Mouse (Mus musculus): ENCODE measurements around the gene Prkce. TPM values are rescaled to one million over a fixed set of nuclear protein-coding genes. Genes with fewer than 3 reads are reported as not detected.

Prkce gene
- polyA plus RNA-seq, 1 experiment from 2014 or later = 6.3 TPM

DNA sequence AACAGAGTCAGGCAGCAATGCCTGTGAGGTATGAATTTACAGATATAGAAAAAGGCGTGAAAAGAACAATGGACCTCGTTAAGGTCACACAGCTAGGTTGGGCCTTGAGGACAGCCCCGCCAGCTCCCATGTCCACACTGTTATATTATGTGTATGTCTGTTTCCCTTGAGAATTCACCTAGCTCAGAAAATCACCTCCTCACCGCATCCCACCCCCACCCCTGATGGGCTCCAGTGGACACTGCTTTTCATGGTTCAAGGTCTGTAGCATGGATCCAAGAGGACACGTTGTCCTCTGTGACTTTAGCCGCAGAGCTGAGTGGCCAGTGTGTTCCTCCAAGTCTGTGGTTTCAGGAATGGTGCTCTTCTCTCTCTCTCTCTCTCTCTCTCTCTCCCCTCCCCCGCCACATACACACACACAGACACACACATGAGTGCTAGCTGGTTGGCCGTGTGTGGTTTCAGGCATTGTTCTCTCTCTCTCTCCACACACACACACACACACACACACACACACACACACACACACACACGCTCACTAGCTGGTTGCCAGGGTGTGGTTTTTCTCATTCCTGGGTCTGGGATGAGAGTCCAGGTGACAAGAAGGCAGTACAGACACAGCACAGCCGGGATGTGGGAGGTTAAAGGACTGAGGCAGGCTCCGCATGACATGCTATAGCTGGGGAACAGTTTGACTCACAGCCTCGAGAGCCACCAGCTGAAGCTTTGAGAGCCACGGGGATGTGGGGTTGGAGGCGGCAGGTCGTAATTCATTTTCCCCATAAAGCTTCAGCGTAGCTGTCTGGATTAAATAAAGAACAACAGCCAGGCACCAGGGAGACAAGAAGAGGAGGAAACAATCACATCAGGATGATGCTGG lies 162.7 kb downstream of the Prkce start:
- no peak overlapping the region for H3K4me2 ChIP-seq
- no peaks in the 10 kb centered on the region for H3K27me3 ChIP-seq (replicated peaks)
- no peaks in the 10 kb centered on the region for H3K36me3 ChIP-seq
- no peak overlapping the region for H3K4me3 ChIP-seq (replicated peaks)
- ATAC-seq (ENCODE audit: insufficient read depth, low FRiP score, low read depth) = 0 out of 2 replicates have a peak, but pooled peaks have one; percentile 6
- WGBS = 51% methylated on average over 16 of the region's 16 CpGs
- H3K9ac ChIP-seq = no peak overlapping the region
- H3K9me3 ChIP-seq = no peaks in the 10 kb centered on the region
- peak overlapping the region; percentile 26; the same call in 1 of the 2 replicates for H3K27ac ChIP-seq
- peaks cover 22% of the 10 kb centered on the region for H3K4me1 ChIP-seq

DNA sequence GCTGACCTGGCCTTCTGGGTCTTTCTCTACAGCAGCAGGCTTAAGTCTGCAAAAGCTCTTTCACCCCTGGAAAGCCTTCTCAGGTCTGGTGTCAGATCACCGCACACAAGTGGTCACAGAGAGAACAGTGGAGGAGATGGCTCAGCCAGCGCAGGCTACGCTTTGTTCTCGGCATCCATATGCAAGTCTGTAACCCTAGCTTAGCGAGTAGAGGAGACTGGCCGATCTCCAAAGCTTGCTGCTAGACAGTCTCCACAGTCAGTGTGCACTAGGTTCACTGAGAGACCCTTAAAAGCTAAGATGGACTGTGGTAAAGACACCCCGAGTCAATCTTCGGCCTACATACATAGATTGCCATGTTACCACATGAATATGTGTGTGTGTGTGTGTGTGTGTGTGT lies 164.2 kb downstream of the Prkce start:
- no peaks in the 10 kb centered on the region for H3K27me3 ChIP-seq (replicated peaks)
- H3K4me1 ChIP-seq = peaks cover 22% of the 10 kb centered on the region
- H3K36me3 ChIP-seq = no peaks in the 10 kb centered on the region
- H3K9ac ChIP-seq = no peak overlapping the region
- H3K4me2 ChIP-seq = no peak overlapping the region
- WGBS = 77% methylated on average over 8 of the region's 8 CpGs
- no peak for ATAC-seq (ENCODE audit: insufficient read depth, low FRiP score, low read depth)
- no peaks in the 10 kb centered on the region for H3K9me3 ChIP-seq
- H3K4me3 ChIP-seq (replicated peaks) = no peak overlapping the region
- 0 out of 2 replicates have a peak overlapping the region, but pooled peaks have one; percentile 5 for H3K27ac ChIP-seq

DNA sequence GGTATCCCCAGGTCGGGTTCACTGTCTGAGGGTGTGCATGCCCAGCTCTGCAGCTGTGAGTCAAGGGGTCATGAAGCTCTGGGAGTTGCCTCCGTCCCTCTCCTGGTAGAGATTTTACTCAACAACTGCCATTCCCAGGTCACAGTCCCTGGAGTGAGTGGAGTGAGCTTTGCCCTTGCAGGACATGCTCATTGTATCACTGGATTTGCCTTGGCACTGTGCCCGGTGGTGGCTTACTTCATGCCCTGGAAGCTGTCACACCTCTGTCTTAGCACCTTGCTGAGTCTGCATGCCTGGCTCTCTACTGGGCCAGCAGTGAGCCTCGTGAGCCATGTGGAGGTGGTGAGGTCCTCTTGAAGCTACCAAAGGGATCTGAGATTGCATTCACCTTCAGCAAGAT lies 167.4 kb downstream of the Prkce start:
- WGBS = 76% methylated on average over 4 of the region's 4 CpGs
- H3K4me3 ChIP-seq (replicated peaks) = no peak overlapping the region
- peaks cover 8% of the 10 kb centered on the region for H3K4me1 ChIP-seq
- no peak; the same call in 1 of the 2 replicates for ATAC-seq (ENCODE audit: insufficient read depth, low FRiP score, low read depth)
- no peak overlapping the region for H3K9ac ChIP-seq
- H3K27ac ChIP-seq = no peak overlapping the region
- H3K9me3 ChIP-seq = no peaks in the 10 kb centered on the region
- H3K4me2 ChIP-seq = no peak overlapping the region
- no peaks in the 10 kb centered on the region for H3K27me3 ChIP-seq (replicated peaks)
- no peaks in the 10 kb centered on the region for H3K36me3 ChIP-seq

DNA sequence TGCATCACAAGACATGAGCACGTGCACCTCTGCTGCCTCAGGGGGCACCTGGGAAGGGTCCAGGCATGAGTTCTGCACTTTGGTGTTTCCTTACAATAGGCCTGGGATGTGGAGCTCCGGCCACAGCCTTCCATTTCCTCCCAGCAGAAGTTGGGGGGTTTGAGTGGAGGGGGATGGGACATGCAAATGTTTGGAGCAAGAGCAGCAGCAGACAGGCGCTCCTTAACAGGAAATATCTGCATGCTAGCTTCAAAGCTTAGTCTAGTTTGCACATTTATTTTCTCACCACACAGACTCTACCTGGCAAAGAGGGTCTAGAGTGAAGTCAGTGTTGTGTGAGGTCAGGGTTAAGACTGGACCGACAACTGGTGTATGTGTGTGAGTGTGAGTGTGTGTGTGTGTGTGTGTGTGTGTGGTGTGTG lies 169.1 kb downstream of the Prkce start:
- H3K27me3 ChIP-seq (replicated peaks) = no peaks in the 10 kb centered on the region
- H3K4me1 ChIP-seq = no peaks in the 10 kb centered on the region
- ATAC-seq (ENCODE audit: insufficient read depth, low FRiP score, low read depth) = no peak; the same call in 1 of the 2 replicates
- no peaks in the 10 kb centered on the region for H3K9me3 ChIP-seq
- no peaks in the 10 kb centered on the region for H3K36me3 ChIP-seq
- H3K9ac ChIP-seq = no peak overlapping the region
- H3K4me3 ChIP-seq (replicated peaks) = no peak overlapping the region
- H3K27ac ChIP-seq = peak overlapping the region; percentile 16; the same call in 1 of the 2 replicates
- H3K4me2 ChIP-seq = no peak overlapping the region
- WGBS = 41% methylated on average over 4 of the region's 4 CpGs

DNA sequence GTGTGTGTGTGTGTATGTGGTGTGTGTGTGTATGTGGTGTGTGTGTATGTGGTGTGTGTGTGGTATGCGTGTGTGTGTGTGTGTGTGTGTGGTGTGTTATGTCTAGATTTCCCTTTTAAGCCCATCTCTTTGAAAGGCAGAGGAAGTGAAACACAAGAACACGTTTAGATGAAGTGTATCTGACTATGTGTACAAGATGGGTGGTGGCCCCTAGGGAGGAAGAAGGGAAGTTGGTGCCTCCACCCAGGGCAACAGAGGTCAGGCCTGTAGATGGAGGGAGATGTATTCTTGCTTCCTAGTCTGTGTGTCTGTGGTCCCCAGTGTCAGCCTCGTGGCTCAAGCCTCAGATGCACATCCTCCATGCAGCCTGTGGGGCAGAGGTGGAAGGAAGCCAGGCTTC lies 169.5 kb downstream of the Prkce start:
- no peak overlapping the region for H3K27ac ChIP-seq
- no peaks in the 10 kb centered on the region for H3K4me1 ChIP-seq
- ATAC-seq (ENCODE audit: insufficient read depth, low FRiP score, low read depth) = no peak

DNA sequence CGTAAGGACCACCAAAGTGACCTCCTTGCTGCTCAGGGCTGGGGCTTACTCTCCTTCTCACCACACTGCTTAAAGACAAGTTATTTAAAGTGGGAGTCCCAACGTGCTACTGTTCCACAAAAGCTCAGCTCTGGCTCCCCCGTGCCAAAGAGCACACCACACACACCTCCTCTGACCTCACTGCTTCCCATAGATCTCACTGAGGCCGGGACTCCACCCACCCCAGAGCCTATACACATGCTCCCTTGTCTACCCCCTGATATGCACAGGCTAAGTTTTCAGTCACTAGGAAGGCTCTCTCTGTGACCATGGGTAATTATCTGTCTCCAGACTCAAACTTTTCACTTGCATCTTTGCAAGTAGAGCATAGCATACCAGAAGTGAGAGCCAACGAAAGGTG lies 170.7 kb downstream of the Prkce start:
- Histone ChIP-seq H3K4me3 (replicated peaks) (no peak overlapping the region), H3K4me1 (no peaks in the 10 kb centered on the region), H3K9ac (no peak overlapping the region), H3K9me3 (no peaks in the 10 kb centered on the region), H3K4me2 (no peak overlapping the region), H3K27ac (no peak overlapping the region), H3K36me3 (no peaks in the 10 kb centered on the region), H3K27me3 (replicated peaks) (no peaks in the 10 kb centered on the region)
- 77% methylated on average over 5 of the region's 5 CpGs for WGBS
- no peak for ATAC-seq (ENCODE audit: insufficient read depth, low FRiP score, low read depth)

More for the DNA sequence above, 169.5 kb downstream of the Prkce start:
- Histone ChIP-seq H3K9me3 (no peaks in the 10 kb centered on the region), H3K27me3 (replicated peaks) (no peaks in the 10 kb centered on the region), H3K36me3 (no peaks in the 10 kb centered on the region), H3K9ac (no peak overlapping the region), H3K4me2 (no peak overlapping the region), H3K4me3 (replicated peaks) (no peak overlapping the region)
- WGBS = 51% methylated on average over 3 of the region's 3 CpGs

DNA sequence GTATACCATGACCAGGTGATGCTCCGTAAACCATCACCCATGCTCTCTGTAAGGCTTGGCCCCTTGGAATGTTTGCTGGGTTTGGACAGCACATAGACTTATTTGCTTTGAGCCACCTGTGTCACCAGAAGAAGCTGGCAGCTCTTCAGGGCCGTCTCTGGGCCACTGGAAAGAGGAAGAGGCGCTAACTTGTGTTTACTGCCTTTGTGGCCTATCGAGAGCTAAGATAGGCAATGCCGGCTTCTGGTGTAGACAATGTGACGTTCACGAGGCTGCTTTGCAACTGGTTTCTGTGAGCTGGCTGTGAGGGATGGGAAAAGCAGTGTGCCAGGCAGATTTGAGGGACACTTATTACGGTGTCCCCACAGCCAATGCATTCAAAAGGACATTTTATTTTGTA lies 176.4 kb downstream of the Prkce start:
- 58% methylated on average over 8 of the region's 8 CpGs for WGBS
- ATAC-seq (ENCODE audit: insufficient read depth, low FRiP score, low read depth) = no peak
- no peak overlapping the region for H3K4me3 ChIP-seq (replicated peaks)
- no peak overlapping the region for H3K27ac ChIP-seq
- H3K9me3 ChIP-seq = no peaks in the 10 kb centered on the region
- H3K9ac ChIP-seq = no peak overlapping the region
- no peaks in the 10 kb centered on the region for H3K27me3 ChIP-seq (replicated peaks)
- H3K4me1 ChIP-seq = no peaks in the 10 kb centered on the region
- H3K4me2 ChIP-seq = no peak overlapping the region
- no peaks in the 10 kb centered on the region for H3K36me3 ChIP-seq

DNA sequence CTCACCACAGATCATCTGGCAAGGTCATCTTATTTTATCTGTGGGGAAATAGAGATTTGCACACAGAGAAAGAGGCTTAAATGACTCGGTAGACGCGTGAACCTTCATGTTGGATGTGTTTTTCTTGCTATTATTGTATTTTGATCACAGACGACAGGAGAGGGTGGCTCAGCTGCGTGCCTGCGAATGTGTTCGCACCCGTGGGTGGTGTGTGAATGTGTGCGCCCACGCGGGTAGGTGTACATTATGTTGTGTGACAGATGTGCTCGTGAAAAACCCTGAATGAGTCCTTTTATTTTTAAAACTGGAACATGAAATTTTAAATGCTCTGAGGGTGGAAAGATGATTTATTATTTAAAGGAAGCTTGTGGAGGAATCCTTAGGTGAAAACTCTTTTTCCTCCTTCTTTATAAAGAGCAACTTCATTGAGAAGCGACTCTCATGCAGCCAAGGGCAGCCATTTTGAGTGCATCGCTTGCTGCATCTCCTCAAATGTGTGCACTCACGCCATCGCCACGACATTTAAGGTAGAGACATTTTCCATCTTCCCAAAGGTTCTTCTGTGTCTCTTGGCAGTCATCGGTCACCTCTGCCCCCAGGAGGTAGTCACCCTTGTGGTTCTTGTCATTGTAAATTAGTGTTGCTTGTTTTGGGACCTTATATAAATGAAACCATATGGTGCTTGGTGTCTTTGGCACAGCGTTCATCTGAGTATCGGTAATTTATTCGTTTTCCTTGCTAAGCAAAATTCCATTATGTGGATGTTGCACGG lies 177.8 kb downstream of the Prkce start:
- no peak overlapping the region for H3K4me3 ChIP-seq (replicated peaks)
- H3K27me3 ChIP-seq (replicated peaks) = no peaks in the 10 kb centered on the region
- no peak overlapping the region for H3K9ac ChIP-seq
- H3K4me2 ChIP-seq = no peak overlapping the region
- WGBS = 92% methylated on average over 22 of the region's 22 CpGs
- no peaks in the 10 kb centered on the region for H3K36me3 ChIP-seq
- no peaks in the 10 kb centered on the region for H3K4me1 ChIP-seq
- H3K27ac ChIP-seq = no peak overlapping the region
- no peaks in the 10 kb centered on the region for H3K9me3 ChIP-seq
- ATAC-seq (ENCODE audit: insufficient read depth, low FRiP score, low read depth) = no peak

DNA sequence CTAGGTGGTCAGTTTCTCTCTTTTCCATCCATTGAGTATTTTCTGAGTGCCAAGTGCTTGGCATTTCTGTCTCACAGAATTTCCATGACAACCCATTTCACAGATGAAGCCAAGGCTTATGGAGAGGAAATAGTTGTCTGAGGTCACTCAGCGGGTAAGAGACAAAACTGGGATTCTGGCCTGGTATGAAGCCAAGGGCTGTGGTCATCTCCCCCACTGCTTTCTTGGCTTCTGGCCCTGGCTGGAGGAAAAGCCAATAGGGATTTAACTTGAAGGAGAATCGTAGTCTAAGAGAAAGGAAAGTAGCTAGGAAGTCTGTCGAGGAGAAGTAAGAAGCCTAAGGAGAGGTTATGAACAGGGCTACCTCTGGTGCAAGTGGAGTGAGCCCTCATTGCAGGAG lies 182.7 kb downstream of the Prkce start:
- no peak for ATAC-seq (ENCODE audit: insufficient read depth, low FRiP score, low read depth)
- peak overlapping the region; percentile 2; the same call in 1 of the 2 replicates for H3K4me2 ChIP-seq
- peak overlapping the region; percentile 56; the same call in 1 of the 2 replicates for H3K27ac ChIP-seq
- 0 out of 2 replicates have a peak, but pooled peaks cover 10% of the 10 kb centered on the region for H3K4me1 ChIP-seq
- H3K9me3 ChIP-seq = no peaks in the 10 kb centered on the region
- H3K4me3 ChIP-seq (replicated peaks) = no peak overlapping the region
- no peak overlapping the region for H3K9ac ChIP-seq
- H3K36me3 ChIP-seq = no peaks in the 10 kb centered on the region
- 35% methylated on average over 3 of the region's 3 CpGs for WGBS
- no peaks in the 10 kb centered on the region for H3K27me3 ChIP-seq (replicated peaks)

DNA sequence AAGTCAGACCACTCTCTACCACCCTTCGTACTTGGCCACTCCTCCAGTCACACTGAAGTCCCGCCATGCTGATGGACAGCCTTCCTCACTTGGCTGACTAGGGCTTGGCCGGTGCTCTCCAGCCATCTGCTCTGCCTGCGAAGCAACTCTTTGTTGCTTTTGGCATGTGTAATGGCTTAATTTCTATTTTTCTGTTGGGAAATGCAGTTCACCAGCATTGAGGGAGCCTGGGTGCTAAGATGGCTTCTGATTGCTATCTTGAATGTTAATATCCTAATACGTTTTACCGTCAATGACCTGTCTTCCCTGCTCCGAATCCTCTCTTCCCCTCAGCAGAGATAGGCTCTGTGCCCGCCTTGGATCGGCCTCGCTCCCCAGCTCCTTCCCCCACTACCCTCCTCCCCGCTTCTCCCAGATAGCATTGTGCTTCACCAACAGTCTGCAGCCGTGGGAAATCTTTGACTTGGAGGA lies 183.2 kb downstream of the Prkce start:
- Histone ChIP-seq H3K4me1 (0 out of 2 replicates have a peak, but pooled peaks cover 10% of the 10 kb centered on the region), H3K27me3 (replicated peaks) (no peaks in the 10 kb centered on the region), H3K9ac (no peak overlapping the region), H3K36me3 (no peaks in the 10 kb centered on the region), H3K9me3 (no peaks in the 10 kb centered on the region), H3K4me2 (peak overlapping the region; percentile 10; the same call in 1 of the 2 replicates), H3K27ac (peak overlapping the region; percentile 56; the same call in 1 of the 2 replicates), H3K4me3 (replicated peaks) (no peak overlapping the region)
- no peak for ATAC-seq (ENCODE audit: insufficient read depth, low FRiP score, low read depth)
- WGBS = 52% methylated on average over 12 of the region's 12 CpGs

DNA sequence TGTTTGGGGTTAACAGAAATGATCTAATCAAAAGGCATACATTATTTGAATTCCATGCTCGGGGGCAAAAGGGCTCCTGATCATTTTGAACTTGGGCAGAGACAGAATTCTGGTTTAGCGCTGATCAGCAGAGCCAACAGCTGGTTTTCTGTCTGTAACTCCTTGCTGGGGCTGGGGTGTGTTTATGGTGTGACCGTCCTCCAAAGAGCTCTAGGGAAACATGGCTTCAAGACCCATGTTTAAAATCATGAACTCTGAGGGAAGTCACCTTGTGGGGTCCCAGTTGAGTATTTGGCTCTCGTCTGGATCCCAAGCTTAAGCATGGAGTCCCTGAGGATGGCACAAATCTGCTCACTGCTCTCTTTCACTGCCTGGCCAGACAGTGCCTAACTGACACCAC lies 183.7 kb downstream of the Prkce start:
- Histone ChIP-seq H3K4me2 (no peak overlapping the region), H3K4me1 (0 out of 2 replicates have a peak, but pooled peaks cover 10% of the 10 kb centered on the region), H3K27me3 (replicated peaks) (no peaks in the 10 kb centered on the region), H3K9me3 (no peaks in the 10 kb centered on the region), H3K36me3 (no peaks in the 10 kb centered on the region), H3K4me3 (replicated peaks) (no peak overlapping the region), H3K9ac (no peak overlapping the region), H3K27ac (0 out of 2 replicates have a peak overlapping the region, but pooled peaks have one; percentile 56)
- ATAC-seq (ENCODE audit: insufficient read depth, low FRiP score, low read depth) = no peak
- 48% methylated on average over 4 of the region's 4 CpGs for WGBS

Measured in stomach, embryonic 15.5 days (tissue).